Mouse (Mus musculus) lung, postnatal 10 days (tissue): ENCODE results near the gene Ephb4.
A peak's percentile ranks its signal among the peaks of the same experiment; 100 is the strongest.

Source experiments
- DNase-seq: peaks from one replicate; pipeline ENCODE4 v3.0.0; 2021

The Ephb4 gene

GRCm38 (mm10) chr5:137335066-137335465 is 14.8 kb upstream of the Ephb4 start:
- DNase-seq: no peak

DNA sequence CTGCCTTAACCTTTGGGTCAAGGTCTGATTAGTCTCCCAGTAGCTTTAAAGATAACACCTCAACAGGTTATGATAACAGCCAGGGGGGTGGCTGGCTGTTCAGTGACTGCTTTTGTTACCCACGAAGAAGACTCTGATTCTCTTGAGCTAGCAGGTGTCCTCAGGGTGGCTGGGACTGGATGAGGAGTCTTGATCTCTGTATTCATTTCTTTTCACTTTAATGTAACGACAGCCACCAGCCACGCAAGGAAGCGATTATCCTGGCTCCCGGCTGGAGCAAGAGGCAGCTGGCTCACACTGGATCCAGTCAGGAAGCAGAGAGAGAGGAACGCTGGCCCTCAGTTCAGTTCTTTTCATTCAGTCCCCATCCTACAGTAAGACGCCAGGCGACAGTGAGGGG is 12.7 kb upstream of the Ephb4 start:
- DNase-seq: no peak

GRCm38 (mm10) chr5:137338256-137338655 is 11.7 kb upstream of the Ephb4 start:
- DNase-seq: peak; percentile 97

DNA sequence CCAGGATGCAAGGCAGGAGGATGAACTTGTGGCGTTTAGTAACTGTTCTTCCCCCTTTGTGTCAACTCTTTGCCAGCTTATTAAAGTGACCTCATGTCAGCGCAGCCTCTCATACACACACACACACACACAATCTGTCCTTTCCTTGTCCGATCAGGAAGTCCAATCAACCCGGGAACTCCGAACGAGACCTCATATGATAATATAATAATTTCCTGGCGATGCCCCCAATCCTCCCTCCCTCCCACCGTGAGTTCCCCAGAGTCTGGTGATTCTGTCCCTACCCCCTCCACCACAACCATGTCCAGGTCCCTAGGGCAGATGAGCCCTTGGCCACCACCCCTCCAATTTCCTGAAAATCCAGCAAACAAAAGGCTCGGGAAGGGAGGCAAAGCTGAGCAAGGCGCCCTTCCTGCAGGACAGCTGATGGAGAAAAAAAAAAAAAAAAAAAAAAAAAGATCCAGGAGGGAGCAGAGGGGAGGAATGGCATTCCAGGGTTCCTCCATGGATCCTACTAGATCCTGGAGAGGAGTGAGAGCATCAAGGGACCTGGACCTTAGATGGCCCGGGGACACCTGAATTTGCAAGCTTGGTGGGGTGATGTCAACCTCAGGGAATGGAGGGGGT is 11.1 kb upstream of the Ephb4 start:
- DNase-seq: peak; percentile 83

- DNase-seq: peak; percentile 87
These were observed 10.5 kb upstream of the Ephb4 start for GRCm38 (mm10) chr5:137339290-137339979.

DNA sequence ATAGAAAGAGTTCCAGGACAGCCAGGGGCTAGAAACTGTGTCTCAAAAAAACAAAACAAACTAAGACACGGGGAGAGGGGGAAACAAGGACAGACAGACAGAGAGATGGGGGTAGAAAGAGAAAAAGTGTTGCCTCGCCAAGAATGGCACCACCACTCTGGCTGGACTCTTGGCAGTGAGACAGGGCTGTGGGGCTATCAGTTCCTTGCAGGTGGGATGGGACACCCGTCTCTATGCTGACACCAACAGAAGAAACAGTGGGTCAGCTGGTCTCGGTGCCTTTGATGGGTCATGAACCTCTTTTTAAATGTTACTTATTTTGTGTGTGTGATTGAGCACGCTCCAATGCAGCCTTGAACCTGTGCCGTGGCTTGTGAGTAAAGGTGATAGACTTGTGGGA is 9.7 kb upstream of the Ephb4 start:
- DNase-seq: no peak

- DNase-seq: no peak
These were observed 7.4 kb upstream of the Ephb4 start for GRCm38 (mm10) chr5:137342407-137343012.

DNA sequence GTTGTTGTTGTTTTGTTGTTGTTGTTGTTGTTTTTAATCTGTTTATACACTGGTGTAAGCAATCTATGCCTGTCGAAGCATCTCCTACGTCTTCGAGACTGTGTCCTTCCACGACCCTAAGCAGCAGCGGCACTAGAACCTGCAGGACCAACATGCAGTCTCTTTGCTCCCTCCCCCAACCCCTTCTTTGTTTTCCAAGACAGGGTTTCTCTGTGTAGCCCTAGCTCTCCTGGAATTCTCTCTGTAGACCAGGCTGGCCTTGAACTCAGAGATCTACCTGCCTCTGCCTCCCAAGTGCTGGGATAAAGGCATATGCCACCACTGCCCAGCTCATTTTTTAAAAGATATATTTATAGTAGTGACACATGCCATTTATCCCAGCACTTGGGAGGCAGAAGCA is 6.5 kb upstream of the Ephb4 start:
- no peak for DNase-seq

DNA sequence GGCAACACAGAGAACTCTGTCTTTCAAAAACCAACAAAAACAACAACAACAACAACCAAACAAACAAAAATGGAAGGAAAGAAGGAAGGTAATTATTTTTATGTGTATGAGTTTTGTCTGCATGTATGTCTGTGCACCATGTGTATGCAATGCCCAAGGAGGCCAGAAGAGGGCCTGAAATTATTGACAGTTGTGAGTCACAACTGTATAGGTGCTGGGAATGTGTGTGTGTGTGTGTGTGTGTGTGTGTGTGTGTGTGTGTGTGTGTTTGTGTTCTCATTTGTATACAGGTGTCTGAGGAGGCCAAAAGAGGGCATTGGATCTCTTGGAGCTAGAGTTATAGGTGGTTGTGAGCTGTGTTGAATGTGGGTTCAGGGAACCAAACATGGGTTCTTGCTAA is 6.0 kb upstream of the Ephb4 start:
- peak; percentile 32 for DNase-seq

DNA sequence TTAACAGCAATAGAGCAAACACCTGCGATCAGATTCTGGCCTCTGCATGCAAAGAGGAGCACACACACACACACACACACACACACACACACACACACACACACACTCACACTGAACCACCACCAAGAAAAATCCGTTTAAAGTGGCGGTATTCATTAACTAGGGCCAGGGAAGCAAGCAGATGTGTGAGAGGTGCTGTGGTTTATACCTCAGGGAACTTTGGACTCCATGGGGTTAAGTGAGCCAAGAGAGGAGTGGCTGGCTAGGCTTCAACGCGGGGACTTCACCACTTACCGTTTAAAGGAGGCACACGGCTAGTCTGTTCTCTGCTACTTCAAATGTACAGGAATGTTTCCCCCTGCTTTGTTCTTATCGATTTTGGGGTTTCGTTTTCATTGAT is 4.1 kb upstream of the Ephb4 start:
- DNase-seq: peak; percentile 55

DNA sequence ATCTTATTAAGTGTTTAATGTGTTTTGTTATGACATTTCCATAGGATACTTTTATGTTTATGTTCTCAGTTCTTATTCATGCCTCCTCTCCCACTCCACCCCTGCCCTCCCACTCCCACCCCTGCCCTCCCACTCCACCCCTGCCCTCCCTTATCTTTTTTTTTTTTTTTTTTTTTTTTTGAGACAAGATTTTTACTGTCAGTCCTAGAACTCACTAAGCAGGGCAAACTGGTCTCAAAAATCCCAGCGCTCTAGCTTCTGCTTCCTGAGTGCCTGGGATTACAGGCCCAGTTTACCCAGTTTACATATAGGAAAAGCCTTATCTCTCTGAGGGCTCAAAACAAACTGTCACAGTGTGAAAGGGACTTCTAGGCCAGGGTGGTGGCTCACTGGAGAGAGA is 3.5 kb upstream of the Ephb4 start:
- DNase-seq: no peak

- no peak for DNase-seq
These were observed 2.9 kb upstream of the Ephb4 start for GRCm38 (mm10) chr5:137346983-137347382.

DNA sequence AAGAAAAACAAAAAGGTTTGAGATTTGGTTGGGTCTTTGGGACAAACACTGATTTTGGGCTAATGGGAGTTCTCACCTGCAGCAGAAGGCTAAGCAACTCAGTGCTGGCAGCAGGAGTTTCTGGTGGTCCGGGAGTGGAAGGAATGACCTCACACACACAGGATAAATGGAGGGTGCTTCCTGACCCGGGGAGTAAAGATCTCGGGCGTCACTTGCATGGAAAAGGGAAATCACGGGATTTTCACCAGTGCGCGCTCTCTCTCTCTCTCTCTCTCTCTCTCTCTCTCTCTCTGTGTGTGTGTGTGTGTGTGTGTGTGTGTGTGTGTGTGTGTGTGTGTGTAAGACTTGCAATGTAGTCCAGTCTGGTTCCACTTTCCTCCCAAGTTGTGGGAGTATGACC is 2.1 kb upstream of the Ephb4 start:
- peak; percentile 45 for DNase-seq

DNA sequence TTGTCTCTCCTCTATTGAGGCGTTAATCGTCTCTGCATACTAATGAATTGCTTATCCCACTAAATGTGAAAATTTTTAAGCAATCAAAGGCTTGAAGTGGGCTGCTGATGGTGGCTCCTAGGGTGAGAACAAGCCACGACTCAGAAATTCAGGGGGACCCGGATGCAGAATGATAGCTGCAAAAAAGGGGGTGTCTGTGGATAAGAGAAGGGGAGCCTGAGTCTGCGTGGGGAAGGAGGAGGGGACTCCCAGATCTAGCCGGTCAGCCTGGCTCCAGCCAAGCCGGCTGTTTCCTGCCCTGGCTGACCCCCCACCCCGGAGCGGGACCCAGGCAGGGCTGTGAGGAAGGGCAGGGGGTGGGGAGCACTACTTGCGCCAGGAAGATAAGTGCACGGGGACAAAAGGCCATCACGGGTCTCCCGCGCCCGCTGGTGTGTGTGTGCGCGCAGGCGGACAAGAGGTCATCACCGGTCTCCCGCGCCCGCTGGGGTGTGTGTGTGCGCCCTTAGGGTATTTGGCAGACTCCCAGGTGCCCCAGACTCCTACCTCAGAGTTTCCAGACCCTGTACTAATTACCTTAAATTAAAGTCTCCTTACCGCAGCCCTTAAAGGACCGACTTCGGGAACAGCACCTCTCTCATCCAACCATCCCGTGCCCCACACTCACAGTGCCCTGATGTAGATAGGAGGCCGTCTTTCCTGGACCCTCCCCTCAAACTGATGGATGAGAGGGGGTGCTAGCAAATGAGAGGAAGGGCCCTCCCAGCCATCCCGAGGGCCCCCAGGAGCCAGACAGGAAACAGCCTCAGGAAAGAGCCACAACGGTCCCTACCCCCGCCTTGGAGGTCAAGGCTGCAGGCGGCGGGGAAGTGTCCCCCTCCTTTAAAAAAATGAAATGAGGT is 1.2 kb upstream of the Ephb4 start:
- DNase-seq: peak; percentile 92

DNA sequence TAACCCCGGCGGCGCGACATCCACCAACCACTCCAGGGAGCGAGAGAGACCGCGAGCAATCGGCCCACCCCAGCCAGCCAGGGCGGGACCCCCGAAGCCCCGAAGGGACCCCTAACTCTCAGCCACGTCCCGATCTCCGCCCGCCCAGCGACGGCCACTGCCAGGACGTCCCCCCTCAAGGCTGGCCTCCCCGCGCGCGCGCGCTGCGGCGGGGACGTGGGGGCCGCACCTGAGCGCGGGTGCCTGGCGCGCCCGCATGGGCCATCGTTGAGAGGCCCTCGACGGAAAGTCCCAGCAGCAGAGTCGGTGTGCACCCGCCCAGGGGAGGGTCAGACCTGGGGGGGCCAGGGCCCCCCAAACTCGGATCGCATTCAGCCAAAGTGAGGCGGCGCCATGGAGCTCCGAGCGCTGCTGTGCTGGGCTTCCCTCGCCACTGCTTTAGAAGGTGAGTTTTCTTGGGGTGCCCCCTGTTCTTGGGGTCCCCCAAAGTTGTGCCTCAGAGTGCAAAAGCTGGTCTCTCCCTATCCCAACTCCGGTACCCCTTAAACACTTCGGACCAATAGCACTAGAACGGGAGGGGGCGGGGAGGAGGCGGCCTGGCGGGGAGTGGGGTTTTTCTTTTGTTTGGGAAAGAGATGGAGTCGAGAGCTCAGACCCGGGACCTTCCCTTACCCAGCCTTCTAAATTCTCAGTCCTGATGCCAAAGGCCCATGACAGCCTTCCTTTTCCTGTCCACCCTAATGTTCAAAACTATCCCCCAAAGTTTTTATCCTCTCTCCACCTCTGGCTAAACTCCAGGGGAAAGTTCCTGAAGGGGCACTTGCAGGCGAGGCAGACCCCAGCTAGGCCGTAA is 522 bp downstream of the Ephb4 start:
- no peak for DNase-seq

DNA sequence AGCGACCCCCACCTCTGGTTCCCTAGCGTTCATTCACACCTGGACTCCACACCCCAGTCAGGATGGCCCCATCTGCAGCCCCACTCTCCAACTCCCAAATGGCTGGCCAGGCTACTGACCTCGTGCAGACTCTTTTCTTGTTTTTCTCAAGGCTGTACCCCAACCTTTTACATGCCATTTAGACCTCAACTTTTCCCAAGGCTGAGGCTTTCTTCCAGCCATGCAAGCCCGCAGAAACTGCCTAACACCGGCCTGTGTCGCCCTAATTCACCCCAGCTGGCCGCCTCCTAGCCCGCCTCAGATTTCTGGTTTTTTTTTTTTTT is 1.1 kb downstream of the Ephb4 start:
- DNase-seq: peak; percentile 6

DNA sequence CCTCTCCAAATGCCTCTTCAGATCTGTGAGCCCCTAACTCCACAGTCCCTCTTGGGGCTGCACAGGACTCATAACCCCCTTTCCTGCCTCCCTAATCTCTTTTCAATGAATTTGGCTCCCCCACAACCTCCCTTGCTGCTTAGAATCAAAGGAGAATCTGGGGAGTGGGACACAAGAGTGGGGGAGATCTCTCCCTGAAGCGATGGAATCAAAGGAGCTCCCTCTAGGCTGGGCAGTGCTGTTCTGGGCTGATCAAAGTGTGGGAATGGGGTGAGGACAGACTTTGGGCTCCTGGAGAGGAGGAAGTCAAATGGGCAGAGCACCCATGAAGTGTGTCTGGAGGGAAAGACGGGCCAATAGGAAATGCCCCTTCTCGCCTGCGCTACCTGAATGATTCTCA is 1.5 kb downstream of the Ephb4 start:
- DNase-seq: peak; percentile 20

GRCm38 (mm10) chr5:137352011-137352975 is 2.4 kb downstream of the Ephb4 start:
- peak; percentile 76 for DNase-seq

DNA sequence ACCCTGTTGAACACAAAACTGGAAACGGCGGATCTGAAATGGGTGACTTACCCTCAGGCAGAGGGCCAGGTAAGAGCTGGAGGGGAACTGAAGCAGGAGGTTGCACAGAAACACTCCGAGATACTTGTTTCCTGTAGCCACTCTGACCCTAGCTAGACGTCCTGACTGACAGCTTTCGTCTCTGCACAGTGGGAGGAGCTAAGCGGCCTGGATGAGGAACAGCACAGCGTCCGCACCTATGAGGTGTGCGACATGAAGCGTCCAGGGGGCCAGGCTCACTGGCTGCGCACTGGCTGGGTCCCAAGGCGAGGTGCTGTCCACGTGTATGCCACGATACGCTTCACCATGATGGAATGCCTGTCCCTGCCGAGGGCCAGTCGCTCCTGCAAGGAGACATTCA is 4.2 kb downstream of the Ephb4 start:
- peak; percentile 21 for DNase-seq

DNA sequence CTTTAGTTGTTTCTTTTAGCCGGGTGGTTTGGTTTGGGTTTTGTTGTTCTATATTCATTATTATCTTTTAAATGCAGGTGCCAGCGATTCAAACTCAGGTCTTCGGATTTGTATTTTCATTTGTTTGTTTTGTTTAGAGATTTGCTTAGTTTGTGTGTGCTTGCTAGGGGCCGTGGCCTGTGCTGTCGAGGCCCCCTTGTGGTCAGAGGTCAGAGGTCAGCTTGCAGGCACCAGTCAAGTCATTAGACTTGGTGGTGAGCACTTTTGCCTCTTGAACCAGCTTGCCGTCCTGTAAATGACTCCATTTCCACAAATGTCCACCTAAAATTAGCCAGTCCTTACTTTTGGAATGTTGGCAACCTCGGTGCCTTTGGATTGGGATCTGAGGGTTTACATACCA is 8.5 kb downstream of the Ephb4 start:
- DNase-seq: peak; percentile 23

GRCm38 (mm10) chr5:137369665-137370064 is 19.8 kb downstream of the Ephb4 start:
- DNase-seq: no peak
